ENCODE assay signal across 10 mouse cellular contexts in the genomic region with DNA sequence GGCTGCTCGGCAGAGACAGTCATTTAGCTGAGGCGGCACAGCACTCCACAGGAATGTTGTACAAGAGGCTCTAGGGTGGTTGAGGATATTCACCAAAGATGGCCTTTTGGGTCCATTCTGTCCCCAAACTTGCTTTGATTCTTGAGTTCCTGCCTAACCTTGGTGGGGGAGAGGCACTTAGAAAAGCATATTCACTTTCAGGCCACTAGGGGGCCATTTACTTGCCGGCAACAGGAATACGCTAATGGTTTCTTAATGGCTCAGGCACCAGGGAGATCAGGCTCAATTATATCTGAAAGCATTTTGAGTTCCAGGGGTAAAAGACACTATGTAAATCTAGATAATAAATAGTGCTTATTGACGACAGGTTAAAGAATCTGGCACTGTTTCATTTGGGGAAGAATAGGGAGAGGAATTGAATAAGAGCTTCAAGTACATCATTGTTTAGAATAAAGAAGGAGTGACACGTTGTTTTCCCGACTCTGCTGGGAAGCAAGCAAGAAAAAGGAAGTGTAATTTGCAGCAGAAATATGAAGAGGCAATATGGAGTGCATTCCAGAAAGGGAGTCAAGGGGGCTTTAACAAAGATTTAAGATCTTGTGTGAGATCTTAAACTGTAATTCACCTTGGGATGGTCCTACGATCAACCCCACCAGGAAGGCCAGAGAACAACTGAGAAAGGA. TPM values are rescaled to one million over a fixed set of nuclear protein-coding genes. Genes with fewer than 3 reads are reported as not detected.
DNase-seq lines count a peak whose midpoint lies in the region; ATAC-seq and TF ChIP-seq lines count a peak whose summit lies in the region.
"Had no signal": no experiment of that assay in that cellular context is flagged by ENCODE, and none has a peak within 500 bp of the region (broad histone marks: within the 10 kb centered on the region; RNA-seq: fewer than 3 reads in every experiment).

No protein-coding gene starts in this region.

- no peak for TF ChIP-seq POLR2A in cortical plate, adult 2 months (IDR thresholded peaks at IDR 0.05; ENCODE audit: extremely low read depth, insufficient read depth, low read length)

- no peak overlapping the region for H3K9ac ChIP-seq in intestine, postnatal 0 days (ENCODE audit: low read depth, low read length)
- H3K9ac ChIP-seq in intestine, embryonic 16.5 days (ENCODE audit: low read depth, low read length): no peak overlapping the region
- H3K9ac ChIP-seq: embryonic facial prominence, embryonic 13.5 days; limb, embryonic 15.5 days had no signal

- DNase-seq in A20 (ENCODE audit: low read depth, low spot score) (peak; percentile 69), MEL-GATA-1-ER (ENCODE audit: extremely low read depth, low read depth) (peak; percentile 71)
- DNase-seq in lung, postnatal 14 days: peak; percentile 56
- no peak for DNase-seq in right cerebral cortex, adult 2 months (ENCODE audit: low spot score in 2 of 2)
- no peak for DNase-seq in urinary bladder, postnatal 14 days (ENCODE audit: low spot score)

- no peak overlapping the region for H3K27ac ChIP-seq in intestine, postnatal 0 days (ENCODE audit: low read depth, low read length)
- H3K27ac ChIP-seq in intestine, embryonic 16.5 days (ENCODE audit: low read length): no peak overlapping the region
- no peak overlapping the region for H3K27ac ChIP-seq in cortical plate, adult 2 months (ENCODE audit: insufficient read depth, low read length)
- H3K27ac ChIP-seq: embryonic facial prominence, embryonic 13.5 days; limb, embryonic 15.5 days had no signal

- peak; percentile 86 for TF ChIP-seq CTCF in intestine, postnatal 0 days (IDR thresholded peaks at IDR 0.05; ENCODE audit: low read depth)
- TF ChIP-seq CTCF in cortical plate, adult 2 months (IDR thresholded peaks at IDR 0.05; ENCODE audit: extremely low read depth, insufficient read depth, low read length): peak; percentile 73

- no peak overlapping the region for H3K4me3 ChIP-seq in intestine, postnatal 0 days (ENCODE audit: low read depth, low read length)
- H3K4me3 ChIP-seq in intestine, embryonic 16.5 days (ENCODE audit: low read length): no peak overlapping the region
- H3K4me3 ChIP-seq in cortical plate, adult 2 months (ENCODE audit: insufficient read depth, low read length): no peak overlapping the region
- H3K4me3 ChIP-seq: embryonic facial prominence, embryonic 13.5 days; limb, embryonic 15.5 days had no signal

- ATAC-seq in intestine, postnatal 0 days: no peak
- no peak for ATAC-seq in intestine, embryonic 16.5 days

- 25% methylated on average over 8 of the region's 8 CpGs for WGBS in intestine, postnatal 0 days
- 27% methylated on average over 8 of the region's 8 CpGs for WGBS in intestine, embryonic 16.5 days

- H3K4me1 ChIP-seq in intestine, postnatal 0 days (replicated peaks; ENCODE audit: control insufficient read depth, insufficient read depth, low read length): peaks cover 4% of the 10 kb centered on the region; the same call in 1 of the 2 replicates
- peaks cover 16% of the 10 kb centered on the region for H3K4me1 ChIP-seq in intestine, embryonic 16.5 days (ENCODE audit: control insufficient read depth, insufficient read depth, low read length)
- H3K4me1 ChIP-seq in cortical plate, adult 2 months (ENCODE audit: control insufficient read depth, insufficient read depth, low read length): peaks cover 8% of the 10 kb centered on the region

- H3K36me3 ChIP-seq in intestine, postnatal 0 days (ENCODE audit: control insufficient read depth, insufficient read depth): no peaks in the 10 kb centered on the region
- no peaks in the 10 kb centered on the region for H3K36me3 ChIP-seq in intestine, embryonic 16.5 days (ENCODE audit: control insufficient read depth, insufficient read depth, low read length)
- H3K36me3 ChIP-seq: embryonic facial prominence, embryonic 13.5 days; limb, embryonic 15.5 days had no signal

- H3K27me3 ChIP-seq in intestine, postnatal 0 days (replicated peaks; ENCODE audit: control insufficient read depth, insufficient read depth, low read length): 0 out of 2 replicates have a peak, but pooled peaks cover 6% of the 10 kb centered on the region
- peaks cover 8% of the 10 kb centered on the region; the same call in 1 of the 2 replicates for H3K27me3 ChIP-seq in intestine, embryonic 16.5 days (replicated peaks; ENCODE audit: control insufficient read depth, insufficient read depth, low read length)

- H3K4me2 ChIP-seq in intestine, postnatal 0 days (replicated peaks; ENCODE audit: low read depth): no peak overlapping the region
- H3K4me2 ChIP-seq in intestine, embryonic 16.5 days (ENCODE audit: low read depth, low read length): no peak overlapping the region
- H3K4me2 ChIP-seq: embryonic facial prominence, embryonic 13.5 days; limb, embryonic 15.5 days had no signal

- H3K9me3 ChIP-seq in intestine, postnatal 0 days (ENCODE audit: control insufficient read depth): no peaks in the 10 kb centered on the region
- H3K9me3 ChIP-seq in intestine, embryonic 16.5 days (ENCODE audit: control insufficient read depth, low read length): no peaks in the 10 kb centered on the region
- H3K9me3 ChIP-seq: embryonic facial prominence, embryonic 13.5 days; limb, embryonic 15.5 days had no signal

RNA-seq across cellular contexts. Expression of gene Inafm2, which starts 2.2 kb away (rescaled TPM):
- 24.7 and 26.2 TPM in 2 replicates for polyA plus RNA-seq in intestine, postnatal 0 days (2015; fragmentation: Nextera tagmentation; extraction: Ambion mirVana)
- 21.9 and 24.1 TPM in 2 replicates for polyA plus RNA-seq in intestine, embryonic 16.5 days (2015; fragmentation: Nextera tagmentation; extraction: Ambion mirVana)
- polyA plus RNA-seq in cortical plate, adult 2 months (2012; rRNA removed): 22.4 and 24.7 TPM in 2 replicates

RNA-seq across cellular contexts. Expression of gene Plcb2, which starts 15.2 kb away (rescaled TPM):
- polyA plus RNA-seq in intestine, postnatal 0 days (2015; fragmentation: Nextera tagmentation; extraction: Ambion mirVana): 0.59 and 0.76 TPM in 2 replicates
- 0.99 and 1.3 TPM in 2 replicates for polyA plus RNA-seq in intestine, embryonic 16.5 days (2015; fragmentation: Nextera tagmentation; extraction: Ambion mirVana)
- 2.9 and 3.0 TPM in 2 replicates for polyA plus RNA-seq in cortical plate, adult 2 months (2012; rRNA removed)

RNA-seq across cellular contexts. Expression of gene Ccdc9b, which starts 19.1 kb away (rescaled TPM):
- polyA plus RNA-seq in intestine, postnatal 0 days (2015; fragmentation: Nextera tagmentation; extraction: Ambion mirVana): 0.77 and 1.2 TPM in 2 replicates
- 0.93 and 1.2 TPM in 2 replicates for polyA plus RNA-seq in intestine, embryonic 16.5 days (2015; fragmentation: Nextera tagmentation; extraction: Ambion mirVana)
- polyA plus RNA-seq in cortical plate, adult 2 months (2012; rRNA removed): 3.5 and 4.2 TPM in 2 replicates

RNA-seq across cellular contexts. Expression of gene Phgr1, which starts 29.2 kb away (rescaled TPM):
- 66.7 and 88.7 TPM in 2 replicates for polyA plus RNA-seq in intestine, postnatal 0 days (2015; fragmentation: Nextera tagmentation; extraction: Ambion mirVana)
- polyA plus RNA-seq in intestine, embryonic 16.5 days (2015; fragmentation: Nextera tagmentation; extraction: Ambion mirVana): 66.6 and 66.9 TPM in 2 replicates
- polyA plus RNA-seq in cortical plate, adult 2 months (2012; rRNA removed): not detected in 2 replicates
- polyA plus RNA-seq: embryonic facial prominence, embryonic 13.5 days had no signal

RNA-seq across cellular contexts. Expression of gene Disp2, which starts 36.1 kb away (rescaled TPM):
- polyA plus RNA-seq in intestine, postnatal 0 days (2015; fragmentation: Nextera tagmentation; extraction: Ambion mirVana): 2.5 and 3.1 TPM in 2 replicates
- 2.2 and 2.3 TPM in 2 replicates for polyA plus RNA-seq in intestine, embryonic 16.5 days (2015; fragmentation: Nextera tagmentation; extraction: Ambion mirVana)
- polyA plus RNA-seq in cortical plate, adult 2 months (2012; rRNA removed): 128 and 137 TPM in 2 replicates

Comparison
In these comparisons a context has a peak if more than half of its experiments do, and no peak if none do; other contexts are left out.
1. DNase-seq: peak in A20 (single experiment), MEL-GATA-1-ER (single experiment) and lung, postnatal 14 days (single experiment); none in right cerebral cortex, adult 2 months (0 of 2) and urinary bladder, postnatal 14 days (single experiment).